Mouse (Mus musculus) embryonic facial prominence, embryonic 11.5 days (tissue): ENCODE data around the gene Grik3. TPM values are rescaled to one million over a fixed set of nuclear protein-coding genes. Genes with fewer than 3 reads are reported as not detected.
A peak's percentile ranks its signal among the peaks of the same experiment; 100 is the strongest.

Source experiments
- ATAC-seq: fragments of 200-750 bp; cut with Nextera tagmentation; replicated peaks from 2 replicates; pipeline ENCODE4 v1.8.0; 2017; ENCODE audit warnings: low read depth; ENCODE audit not compliant: insufficient number of reproducible peaks, low FRiP score, low TSS enrichment
- DNase-seq: peaks from one replicate; pipeline ENCODE4 v3.0.0-alpha.2; 2015; ENCODE audit warnings: low spot score
- H3K27ac ChIP-seq: fragments of 300-500 bp; sonication (generic); replicated peaks from 2 replicates; pipeline ENCODE4 v1.5.1; 2014; ENCODE audit warnings: mild to moderate bottlenecking, low read depth, low read length, control low read depth
- H3K27me3 ChIP-seq: fragments of 300-500 bp; sonication (generic); 2 replicates; pipeline ENCODE4 v1.6.1; 2014; ENCODE audit warnings: mild to moderate bottlenecking, low read length, moderate library complexity, mixed read lengths; ENCODE audit not compliant: control insufficient read depth, insufficient read depth
- H3K36me3 ChIP-seq: fragments of 300-500 bp; sonication (generic); replicated peaks from 2 replicates; pipeline ENCODE4 v1.6.1; 2014; ENCODE audit warnings: low read depth, mild to moderate bottlenecking, low read length, moderate library complexity, mixed read lengths; ENCODE audit not compliant: control insufficient read depth, insufficient read depth
- H3K4me1 ChIP-seq: fragments of 300-500 bp; sonication (generic); 2 replicates; pipeline ENCODE4 v1.6.1; 2014; ENCODE audit warnings: low read length, mixed read lengths; ENCODE audit not compliant: control insufficient read depth, insufficient read depth
- H3K4me2 ChIP-seq: fragments of 300-500 bp; sonication (generic); 2 replicates; pipeline ENCODE4 v1.6.1; 2014; ENCODE audit warnings: low read depth, mild to moderate bottlenecking, control low read depth, low read length, moderate library complexity
- H3K4me3 ChIP-seq: fragments of 300-500 bp; sonication (generic); 2 replicates; pipeline ENCODE4 v1.5.1; 2014; ENCODE audit warnings: low read depth, low read length, control low read depth
- H3K9ac ChIP-seq: fragments of 300-500 bp; sonication (generic); replicated peaks from 2 replicates; pipeline ENCODE4 v1.6.1; 2014; ENCODE audit warnings: mild to moderate bottlenecking, control low read depth, low read length
- H3K9me3 ChIP-seq: fragments of 300-500 bp; sonication (generic); replicated peaks from 2 replicates; pipeline ENCODE4 v1.6.1; 2016; ENCODE audit warnings: mild to moderate bottlenecking, low read length, inconsistent platforms, mixed read lengths; ENCODE audit not compliant: control insufficient read depth
- WGBS: fragments of 180-500 bp; shearing (Covaris S2); extraction: QIAGEN DNeasy Blood & Tissue Kit; methylation state at CpG from one replicate; pipeline ENCODE4 v1.1.7; 2014; 5-methylcytosine and 5-hydroxymethylcytosine counted together
- polyA plus RNA-seq: library from polyadenylated mRNA; unstranded; fragments of >200 nt; fragmentation: Nextera tagmentation; extraction: Ambion mirVana; gene quantifications from 2 replicates; pipeline ENCODE4 v1.2.1, GENCODE M21; 2014

Gene Grik3
- polyA plus RNA-seq, 1 experiment from 2014 or later: 0.45 TPM

GRCm38 (mm10) chr4:125729305-125730220 is 239.1 kb downstream of the Grik3 start:
- ATAC-seq: peak; percentile 51; the same call in 1 of the 2 replicates
- Histone ChIP-seq H3K4me1 (peaks cover 4% of the 10 kb centered on the region), H3K36me3 (no peaks in the 10 kb centered on the region), H3K27ac (no peak overlapping the region), H3K9me3 (no peaks in the 10 kb centered on the region), H3K4me2 (peak overlapping the region; percentile 39), H3K4me3 (0 out of 2 replicates have a peak overlapping the region, but pooled peaks have one; percentile 8), H3K9ac (no peak overlapping the region), H3K27me3 (peaks cover 12% of the 10 kb centered on the region)
- WGBS: 4% methylated on average over 38 of the region's 38 CpGs
- DNase-seq: peak; percentile 73

DNA sequence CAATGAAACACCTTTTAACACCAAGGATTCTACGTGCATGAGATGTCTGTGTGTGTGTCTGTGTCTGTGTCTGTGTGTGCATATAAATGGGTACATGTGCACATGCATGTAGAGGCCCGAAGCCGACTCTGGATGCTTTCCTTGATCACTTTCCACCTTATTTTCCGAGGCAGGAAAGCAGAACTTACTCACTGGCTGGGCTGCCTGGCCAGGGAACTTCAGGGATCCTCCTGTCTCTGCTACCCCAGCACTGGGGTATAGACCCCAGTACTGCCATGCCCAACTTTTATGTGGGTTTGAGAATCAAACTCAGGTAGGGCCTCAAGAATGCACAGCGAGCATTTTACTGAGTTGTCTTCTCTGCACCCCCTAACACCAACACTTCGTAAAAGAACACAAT is 240.3 kb downstream of the Grik3 start:
- no peak overlapping the region for H3K4me2 ChIP-seq
- DNase-seq: no peak
- no peak overlapping the region for H3K27ac ChIP-seq
- H3K27me3 ChIP-seq: peaks cover 12% of the 10 kb centered on the region
- H3K9ac ChIP-seq: no peak overlapping the region
- no peak overlapping the region for H3K4me3 ChIP-seq
- peaks cover 4% of the 10 kb centered on the region for H3K4me1 ChIP-seq
- WGBS: 81% methylated on average over 6 of the region's 6 CpGs
- H3K36me3 ChIP-seq: no peaks in the 10 kb centered on the region
- ATAC-seq: no peak
- H3K9me3 ChIP-seq: no peaks in the 10 kb centered on the region

GRCm38 (mm10) chr4:125736783-125737182 is 246.3 kb downstream of the Grik3 start:
- H3K9ac ChIP-seq: no peak overlapping the region
- 40% methylated on average over 4 of the region's 4 CpGs for WGBS
- no peak for DNase-seq

GRCm38 (mm10) chr4:125738825-125739224 is 248.3 kb downstream of the Grik3 start:
- no peaks in the 10 kb centered on the region for H3K4me1 ChIP-seq
- H3K36me3 ChIP-seq: no peaks in the 10 kb centered on the region
- H3K4me2 ChIP-seq: no peak overlapping the region
- H3K27me3 ChIP-seq: no peaks in the 10 kb centered on the region
- no peak overlapping the region for H3K9ac ChIP-seq
- ATAC-seq: no peak
- no peak for DNase-seq
- no peak overlapping the region for H3K4me3 ChIP-seq
- no peak overlapping the region for H3K27ac ChIP-seq
- 72% methylated on average over 4 of the region's 4 CpGs for WGBS
- no peaks in the 10 kb centered on the region for H3K9me3 ChIP-seq

More at GRCm38 (mm10) chr4:125736783-125737182, 246.3 kb downstream of the Grik3 start:
- Histone ChIP-seq H3K9me3 (no peaks in the 10 kb centered on the region), H3K36me3 (no peaks in the 10 kb centered on the region), H3K27me3 (no peaks in the 10 kb centered on the region), H3K4me1 (no peaks in the 10 kb centered on the region), H3K27ac (no peak overlapping the region), H3K4me2 (no peak overlapping the region), H3K4me3 (no peak overlapping the region)
- no peak for ATAC-seq

DNA sequence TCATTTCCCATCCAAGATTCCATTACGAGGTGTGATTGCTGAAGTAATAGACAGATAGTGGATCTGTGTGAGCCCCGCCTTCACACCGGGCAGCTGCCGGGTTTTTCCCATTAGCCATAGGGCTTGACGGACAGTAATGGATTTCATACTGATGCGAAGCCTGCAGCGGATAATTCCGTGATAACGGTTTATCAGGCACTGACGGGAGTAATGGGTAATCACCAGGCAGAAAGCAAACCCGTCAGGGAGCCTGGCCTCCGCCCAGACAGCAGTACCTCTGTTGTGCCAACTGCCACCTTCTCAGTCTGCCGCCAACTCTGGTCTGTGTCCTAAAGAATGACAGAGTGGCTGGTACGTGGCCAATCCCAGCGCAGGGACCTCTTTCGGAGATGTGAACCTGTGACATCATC is 251.7 kb downstream of the Grik3 start:
- H3K4me3 ChIP-seq: no peak overlapping the region
- 82% methylated on average over 16 of the region's 16 CpGs for WGBS
- H3K36me3 ChIP-seq: no peaks in the 10 kb centered on the region
- H3K27me3 ChIP-seq: no peaks in the 10 kb centered on the region
- H3K4me1 ChIP-seq: no peaks in the 10 kb centered on the region
- no peak overlapping the region for H3K27ac ChIP-seq
- ATAC-seq: no peak
- no peak overlapping the region for H3K9ac ChIP-seq
- H3K4me2 ChIP-seq: no peak overlapping the region
- H3K9me3 ChIP-seq: no peaks in the 10 kb centered on the region
- DNase-seq: no peak

- DNase-seq: no peak
- Histone ChIP-seq H3K27me3 (no peaks in the 10 kb centered on the region), H3K27ac (no peak overlapping the region), H3K36me3 (no peaks in the 10 kb centered on the region), H3K9me3 (no peaks in the 10 kb centered on the region), H3K4me1 (no peaks in the 10 kb centered on the region), H3K9ac (no peak overlapping the region), H3K4me3 (no peak overlapping the region), H3K4me2 (no peak overlapping the region)
- 70% methylated on average over 3 of the region's 3 CpGs for whole genome bisulfite sequencing
- no peak for ATAC-seq
Observed at GRCm38 (mm10) chr4:125745902-125746301, 255.4 kb downstream of the Grik3 start.

GRCm38 (mm10) chr4:125756393-125756792 is 265.9 kb downstream of the Grik3 start:
- H3K4me3 ChIP-seq: no peak overlapping the region
- no peaks in the 10 kb centered on the region for H3K27me3 ChIP-seq
- no peak overlapping the region for H3K27ac ChIP-seq
- DNase-seq (no peak), ATAC-seq (no peak)
- H3K4me2 ChIP-seq: no peak overlapping the region
- H3K4me1 ChIP-seq: no peaks in the 10 kb centered on the region
- H3K36me3 ChIP-seq: no peaks in the 10 kb centered on the region
- 86% methylated on average over 5 of the region's 5 CpGs for WGBS
- no peak overlapping the region for H3K9ac ChIP-seq
- no peaks in the 10 kb centered on the region for H3K9me3 ChIP-seq

- Histone ChIP-seq H3K9me3 (no peaks in the 10 kb centered on the region), H3K36me3 (no peaks in the 10 kb centered on the region), H3K27ac (no peak overlapping the region), H3K4me1 (no peaks in the 10 kb centered on the region), H3K4me2 (no peak overlapping the region), H3K27me3 (no peaks in the 10 kb centered on the region), H3K4me3 (no peak overlapping the region), H3K9ac (no peak overlapping the region)
- no peak for ATAC-seq
- no peak for DNase-seq
- 85% methylated on average over 4 of the region's 4 CpGs for WGBS
Observed at GRCm38 (mm10) chr4:125760326-125760725, 269.8 kb downstream of the Grik3 start.
